Mouse (Mus musculus) liver, adult 2 months (tissue): ENCODE results near the gene Trpv5.

Experiments used
- CTCF ChIP-seq: fragments of 200-500 bp; IDR thresholded peaks from 2 replicates; pipeline ENCODE4 v1.5.1; 2011; ENCODE audit warnings: low read depth, low read length, control low read depth
- POLR2A ChIP-seq: fragments of 200-500 bp; IDR thresholded peaks from 2 replicates; pipeline ENCODE4 v1.6.1; 2011; ENCODE audit warnings: low read length, control low read depth; ENCODE audit not compliant: insufficient read depth; ENCODE audit errors: extremely low read depth

DNA sequence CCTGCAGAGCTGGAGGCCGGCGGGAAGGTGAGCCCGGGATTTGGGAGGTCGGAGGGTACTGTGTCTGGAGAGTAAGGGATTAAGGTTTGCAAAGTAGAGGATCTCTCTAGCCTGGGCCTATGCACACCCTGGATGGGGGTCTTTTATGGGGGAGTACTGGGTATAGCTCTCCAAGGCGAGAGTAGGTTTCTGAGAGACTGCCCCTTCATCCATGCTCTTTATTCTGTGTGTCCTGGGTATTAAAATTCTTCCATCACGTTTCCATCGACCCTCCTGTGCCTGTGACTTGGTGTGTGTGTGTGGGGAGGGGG, 74.8 kb downstream of the Trpv5 start:
- TF ChIP-seq CTCF: no peak
- TF ChIP-seq POLR2A: no peak
